Mouse (Mus musculus) heart, postnatal 0 days (tissue): Measurements from ENCODE around the gene Aig1. TPM values are rescaled to one million over a fixed set of nuclear protein-coding genes. Genes with fewer than 3 reads are reported as not detected.

Experiments
- ATAC-seq: fragments of 200-750 bp; cut with Nextera tagmentation; 2 replicates; pipeline ENCODE4 v1.8.0; 2017; ENCODE audit warnings: low read depth, moderate number of reproducible peaks, moderate library complexity; ENCODE audit not compliant: insufficient read depth
- DNase-seq: peaks from one replicate; pipeline ENCODE4 v3.0.0-alpha.2; 2016; ENCODE audit warnings: low spot score
- H3K27ac ChIP-seq: fragments of 300-500 bp; sonication (generic); 2 replicates; pipeline ENCODE4 v1.5.1; 2014; ENCODE audit warnings: low read depth, mild to moderate bottlenecking
- H3K27me3 ChIP-seq: fragments of 300-500 bp; sonication (generic); 2 replicates; pipeline ENCODE4 v1.6.1; 2014; ENCODE audit warnings: low read length, mixed read lengths; ENCODE audit not compliant: control insufficient read depth, insufficient read depth
- H3K36me3 ChIP-seq: fragments of 300-500 bp; sonication (generic); replicated peaks from 2 replicates; pipeline ENCODE4 v1.6.1; 2014; ENCODE audit warnings: low read length, mixed read lengths; ENCODE audit not compliant: control insufficient read depth, insufficient read depth
- H3K4me1 ChIP-seq: fragments of 300-500 bp; sonication (generic); 2 replicates; pipeline ENCODE4 v1.6.1; 2014; ENCODE audit warnings: antibody characterized with exemption; ENCODE audit not compliant: control insufficient read depth, insufficient read depth
- H3K4me2 ChIP-seq: fragments of 300-500 bp; sonication (generic); 2 replicates; pipeline ENCODE4 v1.6.1; 2014; ENCODE audit warnings: low read depth, mild to moderate bottlenecking, low read length, moderate library complexity
- H3K4me3 ChIP-seq: fragments of 300-500 bp; sonication (generic); 2 replicates; pipeline ENCODE4 v1.5.1; 2014; ENCODE audit warnings: low read depth, low read length
- H3K9ac ChIP-seq: fragments of 300-500 bp; sonication (generic); replicated peaks from 2 replicates; pipeline ENCODE4 v1.6.1; 2014; ENCODE audit warnings: low read depth, low read length, mixed read lengths
- H3K9me3 ChIP-seq: fragments of 300-500 bp; sonication (generic); replicated peaks from 2 replicates; pipeline ENCODE4 v1.6.1; 2016; ENCODE audit warnings: low read length; ENCODE audit not compliant: control insufficient read depth
- CTCF ChIP-seq: IDR thresholded peaks from 2 replicates; pipeline ENCODE4 v1.5.1; 2016; ENCODE audit warnings: antibody characterized with exemption, control low read depth, low read depth
- EP300 ChIP-seq: IDR thresholded peaks from 2 replicates; pipeline ENCODE4 v1.6.1; 2016; ENCODE audit warnings: antibody characterized with exemption, low read depth
- WGBS: fragments of 180-500 bp; shearing (Covaris S2); extraction: QIAGEN DNeasy Blood & Tissue Kit; methylation state at CpG from one replicate; pipeline ENCODE4 v1.1.7; 2014; 5-methylcytosine and 5-hydroxymethylcytosine counted together
- polyA plus RNA-seq: library from polyadenylated mRNA; unstranded; fragments of >200 nt; fragmentation: Nextera tagmentation; extraction: Ambion mirVana; gene quantifications from 2 replicates; pipeline ENCODE4 v1.2.1, GENCODE M21; 2015
- total RNA-seq: library from RNA; depleted of rRNA; stranded (reverse); fragments of >200 nt; gene quantifications from 2 replicates; pipeline ENCODE4 v1.2.3, GENCODE M21; 2014; ENCODE audit warnings: low replicate concordance

The Aig1 gene
- total and polyA plus RNA-seq, 2 experiments from 2014 or later: 77.4 to 147 TPM

- Histone ChIP-seq H3K36me3 (peaks cover 8% of the 10 kb centered on the region; the same call in 1 of the 2 replicates), H3K27me3 (no peaks in the 10 kb centered on the region), H3K4me3 (no peak overlapping the region), H3K4me1 (no peaks in the 10 kb centered on the region), H3K9me3 (no peaks in the 10 kb centered on the region), H3K27ac (no peak overlapping the region), H3K9ac (no peak overlapping the region), H3K4me2 (no peak overlapping the region)
- ATAC-seq: no peak
- 93% methylated on average over 7 of the region's 7 CpGs for WGBS
- no peak for DNase-seq
- no peak for TF ChIP-seq CTCF
Observed at GRCm38 (mm10) chr10:13653326-13653725, 215.5 kb downstream of the Aig1 start.

GRCm38 (mm10) chr10:13652061-13652460, 216.7 kb downstream of the Aig1 start:
- no peak for ATAC-seq
- Histone ChIP-seq H3K27me3 (no peaks in the 10 kb centered on the region), H3K4me1 (no peaks in the 10 kb centered on the region), H3K9ac (no peak overlapping the region), H3K4me2 (no peak overlapping the region), H3K4me3 (no peak overlapping the region), H3K9me3 (no peaks in the 10 kb centered on the region), H3K27ac (no peak overlapping the region), H3K36me3 (peaks cover 8% of the 10 kb centered on the region; the same call in 1 of the 2 replicates)
- DNase-seq: no peak
- TF ChIP-seq EP300: no peak
- TF ChIP-seq CTCF: no peak
- 87% methylated on average over 4 of the region's 4 CpGs for WGBS

DNA sequence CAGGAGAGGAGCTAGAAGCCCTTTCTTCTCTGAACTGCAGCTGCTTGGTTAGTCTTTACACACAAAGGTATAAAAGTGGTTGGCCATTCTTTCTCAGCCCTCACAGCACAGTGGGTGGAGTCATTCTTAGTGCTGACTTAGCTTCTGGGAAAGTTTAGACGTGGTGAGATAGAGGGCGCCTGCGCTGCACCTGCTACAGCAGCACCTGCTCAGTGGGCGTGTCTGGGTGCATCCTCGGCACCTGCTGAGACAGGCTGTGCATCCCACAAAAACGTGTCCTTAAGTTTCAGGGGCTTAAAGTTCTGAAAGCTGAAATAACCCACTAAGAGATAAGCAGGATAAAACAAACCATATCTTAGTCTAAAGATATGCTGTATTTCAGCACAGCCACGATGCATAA, 227.0 kb downstream of the Aig1 start:
- TF ChIP-seq CTCF (no peak), EP300 (no peak)
- H3K4me2 ChIP-seq: no peak overlapping the region
- no peaks in the 10 kb centered on the region for H3K9me3 ChIP-seq
- H3K4me1 ChIP-seq: no peaks in the 10 kb centered on the region
- H3K27ac ChIP-seq: no peak overlapping the region
- 14% methylated on average over 7 of the region's 7 CpGs for WGBS
- no peaks in the 10 kb centered on the region for H3K27me3 ChIP-seq
- H3K4me3 ChIP-seq: no peak overlapping the region
- DNase-seq (no peak), ATAC-seq (no peak)
- no peak overlapping the region for H3K9ac ChIP-seq
- no peaks in the 10 kb centered on the region for H3K36me3 ChIP-seq

DNA sequence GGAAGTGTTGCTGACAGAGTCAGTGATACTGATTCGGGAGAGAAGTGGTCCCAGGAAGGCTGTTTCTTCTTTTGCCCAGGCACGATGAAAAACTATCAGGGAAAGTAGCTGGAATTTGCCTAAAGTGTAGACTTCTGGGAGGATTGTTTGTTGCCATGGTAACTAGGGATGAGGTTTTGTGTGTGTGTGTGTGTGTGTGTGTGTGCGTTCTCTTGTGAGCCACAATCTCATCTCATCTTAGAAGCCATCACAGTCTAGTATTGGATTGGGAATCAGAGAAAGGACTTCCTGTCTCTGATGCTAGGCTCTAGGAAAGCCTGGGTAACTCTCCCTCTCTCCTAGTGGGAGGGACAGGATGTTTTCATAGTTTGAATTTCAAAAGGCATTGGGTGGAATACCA, 237.0 kb downstream of the Aig1 start:
- DNase-seq: peak; percentile 6
- H3K4me2 ChIP-seq: no peak overlapping the region
- H3K27me3 ChIP-seq: no peaks in the 10 kb centered on the region
- no peak for TF ChIP-seq CTCF
- no peak for TF ChIP-seq EP300
- no peak overlapping the region for H3K9ac ChIP-seq
- no peaks in the 10 kb centered on the region for H3K36me3 ChIP-seq
- H3K4me3 ChIP-seq: no peak overlapping the region
- WGBS: 55% methylated on average over 3 of the region's 3 CpGs
- no peaks in the 10 kb centered on the region for H3K9me3 ChIP-seq
- H3K27ac ChIP-seq: no peak overlapping the region
- ATAC-seq: no peak
- no peaks in the 10 kb centered on the region for H3K4me1 ChIP-seq

GRCm38 (mm10) chr10:13623735-13624134, 245.0 kb downstream of the Aig1 start:
- no peaks in the 10 kb centered on the region for H3K9me3 ChIP-seq
- TF ChIP-seq CTCF (no peak), EP300 (no peak)
- H3K27ac ChIP-seq: no peak overlapping the region
- no peaks in the 10 kb centered on the region for H3K4me1 ChIP-seq
- no peak overlapping the region for H3K4me2 ChIP-seq
- no peak overlapping the region for H3K9ac ChIP-seq
- H3K27me3 ChIP-seq: no peaks in the 10 kb centered on the region
- ATAC-seq (no peak), DNase-seq (no peak)
- WGBS: 75% methylated on average over 5 of the region's 5 CpGs
- H3K4me3 ChIP-seq: no peak overlapping the region
- H3K36me3 ChIP-seq: no peaks in the 10 kb centered on the region

DNA sequence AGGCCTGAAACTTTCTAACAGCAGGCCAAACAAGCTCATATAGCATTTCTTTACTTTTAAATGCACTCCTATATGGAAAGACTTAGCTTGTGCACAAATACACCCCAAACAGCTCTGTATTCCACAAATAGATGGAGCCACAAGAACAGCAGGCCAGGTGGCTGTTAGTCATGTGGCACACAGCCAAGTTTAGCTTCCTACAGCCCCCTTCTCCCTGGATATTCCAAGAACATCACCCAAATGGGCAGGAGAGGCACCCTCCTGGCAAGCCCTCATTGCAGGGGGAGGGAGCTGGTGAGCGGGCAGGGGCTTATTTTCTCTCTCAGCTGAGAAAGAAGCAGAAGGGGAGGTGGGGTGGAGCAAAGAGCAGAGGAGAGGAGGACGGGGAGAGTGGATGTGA, 267.9 kb downstream of the Aig1 start:
- Histone ChIP-seq H3K27ac (no peak overlapping the region), H3K9me3 (0 out of 2 replicates have a peak, but pooled peaks cover 5% of the 10 kb centered on the region), H3K9ac (no peak overlapping the region), H3K36me3 (no peaks in the 10 kb centered on the region), H3K27me3 (no peaks in the 10 kb centered on the region), H3K4me2 (no peak overlapping the region), H3K4me1 (no peaks in the 10 kb centered on the region), H3K4me3 (no peak overlapping the region)
- 54% methylated on average over 2 of the region's 2 CpGs for WGBS
- ATAC-seq: no peak
- DNase-seq: no peak
- TF ChIP-seq CTCF: no peak
- no peak for TF ChIP-seq EP300
